Comparison of ENCODE assay signal across 9 mouse cellular contexts in the genomic region with DNA sequence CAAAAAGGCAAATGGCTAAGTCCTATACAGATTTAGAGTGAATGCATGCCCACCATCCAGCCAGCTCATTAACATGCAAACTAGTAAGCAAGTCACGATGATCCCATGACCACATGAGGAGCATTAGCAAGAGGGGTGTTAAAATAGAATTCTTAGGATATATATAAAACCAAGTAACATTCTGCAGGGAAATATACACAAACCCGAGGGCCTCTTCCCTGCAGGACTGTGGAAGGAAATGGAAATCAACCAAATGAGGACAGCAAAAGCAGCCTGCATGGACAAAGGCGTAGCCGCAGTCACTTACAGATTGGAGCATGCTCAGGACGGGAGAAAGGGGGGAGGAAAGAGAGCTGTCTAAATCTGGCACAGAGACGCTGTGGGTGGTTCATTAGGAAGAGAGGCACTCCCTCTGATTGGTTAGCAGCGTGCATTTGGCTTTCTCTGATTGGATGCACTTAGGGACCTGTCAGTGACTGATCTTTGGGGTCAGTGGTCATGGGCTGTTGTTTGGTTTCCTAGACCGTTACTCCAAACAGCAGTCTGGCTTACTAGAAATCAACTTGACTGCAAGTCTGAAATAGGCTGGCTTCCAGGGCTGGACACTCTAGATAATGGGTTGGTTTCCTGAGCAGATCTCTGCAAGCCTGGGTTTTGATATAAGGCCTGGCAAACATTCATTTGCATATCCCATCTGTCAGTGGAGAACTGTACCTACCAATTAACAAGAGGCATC.
A peak's percentile ranks its signal among the peaks of the same experiment; 100 is the strongest.
DNase-seq lines count a peak whose midpoint lies in the region; ATAC-seq and TF ChIP-seq lines count a peak whose summit lies in the region.
"Had no signal": no experiment of that assay in that cellular context is flagged by ENCODE, and none has a peak within 500 bp of the region (broad histone marks: within the 10 kb centered on the region; RNA-seq: fewer than 3 reads in every experiment).

No protein-coding gene starts in this region.

- H3K4me1 ChIP-seq in intestine, embryonic 14.5 days (replicated peaks; ENCODE audit: control insufficient read depth, insufficient read depth, low read length) = peaks cover 7% of the 10 kb centered on the region; the same call in 1 of the 2 replicates
- no peaks in the 10 kb centered on the region for H3K4me1 ChIP-seq in intestine, postnatal 0 days (replicated peaks; ENCODE audit: control insufficient read depth, insufficient read depth, low read length)
- peaks cover 3% of the 10 kb centered on the region for H3K4me1 ChIP-seq in forebrain, embryonic 11.5 days (replicated peaks; ENCODE audit: control insufficient read depth, insufficient read depth, low read length)

- no peaks in the 10 kb centered on the region for H3K27me3 ChIP-seq in intestine, embryonic 14.5 days (replicated peaks; ENCODE audit: control insufficient read depth, insufficient read depth, low read length)
- no peaks in the 10 kb centered on the region for H3K27me3 ChIP-seq in intestine, postnatal 0 days (replicated peaks; ENCODE audit: control insufficient read depth, insufficient read depth, low read length)
- H3K27me3 ChIP-seq in forebrain, embryonic 11.5 days (ENCODE audit: control insufficient read depth, insufficient read depth, low read length) = no peaks in the 10 kb centered on the region

- H3K36me3 ChIP-seq in intestine, embryonic 14.5 days (ENCODE audit: control insufficient read depth, insufficient read depth, low read length) = no peaks in the 10 kb centered on the region
- no peaks in the 10 kb centered on the region for H3K36me3 ChIP-seq in intestine, postnatal 0 days (ENCODE audit: control insufficient read depth, insufficient read depth)
- no peaks in the 10 kb centered on the region for H3K36me3 ChIP-seq in forebrain, embryonic 11.5 days (ENCODE audit: control insufficient read depth, insufficient read depth, low read length)

- 21% methylated on average over 8 of the region's 8 CpGs for WGBS in intestine, embryonic 14.5 days
- WGBS in intestine, postnatal 0 days = 40% methylated on average over 8 of the region's 8 CpGs
- 46% methylated on average over 8 of the region's 8 CpGs for WGBS in forebrain, embryonic 11.5 days

- TF ChIP-seq CTCF in intestine, postnatal 0 days (IDR thresholded peaks at IDR 0.05; ENCODE audit: low read depth) = no peak

- peak; percentile 43; the same call in 1 of the 2 replicates for ATAC-seq in intestine, embryonic 14.5 days (replicated peaks; ENCODE audit: low FRiP score, low TSS enrichment, low read depth)
- no peak for ATAC-seq in intestine, postnatal 0 days
- peak; percentile 91 for ATAC-seq in forebrain, embryonic 11.5 days (replicated peaks; ENCODE audit: low FRiP score)

- DNase-seq in intestine, embryonic 14.5 days (ENCODE audit: low spot score) = no peak
- DNase-seq in forebrain, embryonic 11.5 days (ENCODE audit: low spot score) = peak; percentile 53
- peak; percentile 65 to 67 for DNase-seq in heart, postnatal 10 days
- DNase-seq in kidney, postnatal 14 days = peak; percentile 80
- peak; percentile 89 for DNase-seq in lung, postnatal 10 days
- peak; percentile 48 to 63 for DNase-seq in right cerebral cortex, postnatal 10 days (ENCODE audit: low spot score in 2 of 2)
- no peak for DNase-seq in cerebellum, adult 11 months

- no peak overlapping the region for H3K4me2 ChIP-seq in intestine, embryonic 14.5 days (ENCODE audit: low read length)
- H3K4me2 ChIP-seq in intestine, postnatal 0 days (replicated peaks; ENCODE audit: low read depth) = no peak overlapping the region
- H3K4me2 ChIP-seq in forebrain, embryonic 11.5 days (ENCODE audit: low read depth, low read length, severe bottlenecking) = no peak overlapping the region

- peak overlapping the region; percentile 51 for H3K27ac ChIP-seq in intestine, embryonic 14.5 days (ENCODE audit: low read depth)
- no peak overlapping the region for H3K27ac ChIP-seq in intestine, postnatal 0 days (ENCODE audit: low read depth, low read length)
- peak overlapping the region; percentile 18; the same call in 1 of the 2 replicates for H3K27ac ChIP-seq in forebrain, embryonic 11.5 days (ENCODE audit: low read depth, low read length)
- H3K27ac ChIP-seq: macrophage had no signal

- intact Hi-C loops in heart, postnatal 10 days (cut with DNase I) = loop anchor here (5.0 kb wide), 2 partner anchors 401 to 911 kb away; no protein-coding TSS in a partner anchor

- no peak overlapping the region for H3K9ac ChIP-seq in intestine, embryonic 14.5 days (ENCODE audit: low read length)
- H3K9ac ChIP-seq in intestine, postnatal 0 days (ENCODE audit: low read depth, low read length) = no peak overlapping the region
- H3K9ac ChIP-seq in forebrain, embryonic 11.5 days (ENCODE audit: low read length) = no peak overlapping the region

- H3K4me3 ChIP-seq in intestine, embryonic 14.5 days (ENCODE audit: low read depth, low read length) = no peak overlapping the region
- no peak overlapping the region for H3K4me3 ChIP-seq in intestine, postnatal 0 days (ENCODE audit: low read depth, low read length)
- no peak overlapping the region for H3K4me3 ChIP-seq in forebrain, embryonic 11.5 days (ENCODE audit: low read depth, low read length)

- H3K9me3 ChIP-seq in intestine, embryonic 14.5 days (ENCODE audit: control insufficient read depth, low read length) = no peaks in the 10 kb centered on the region
- no peaks in the 10 kb centered on the region for H3K9me3 ChIP-seq in intestine, postnatal 0 days (ENCODE audit: control insufficient read depth)
- H3K9me3 ChIP-seq in forebrain, embryonic 11.5 days (ENCODE audit: control insufficient read depth, low read length) = no peaks in the 10 kb centered on the region

Comparison
In these comparisons a context has a peak if more than half of its experiments do, and no peak if none do; other contexts are left out.
1. DNase-seq: peak in forebrain, embryonic 11.5 days (single experiment), heart, postnatal 10 days (2 of 2), kidney, postnatal 14 days (single experiment), lung, postnatal 10 days (single experiment) and right cerebral cortex, postnatal 10 days (2 of 2); none in intestine, embryonic 14.5 days (single experiment) and cerebellum, adult 11 months (single experiment).